Mouse (Mus musculus): ENCODE measurements at regions not wholly inside any gene's neighbourhood (a gene's known extent, or its start where the extent isn't known, plus 50 kb on each side); places are given as distances from the start of the nearest gene placed in this dataset.
A peak's percentile ranks its signal among the peaks of the same experiment; 100 is the strongest.

- intact Hi-C loops (cut with DNase I), result no loop called here
- DNase-seq (ENCODE audit: low spot score in 2 of 2), result no peak
Observed at GRCm38 (mm10) chr13:71179083-71179482, 337.5 kb upstream of the Adamts16 start.

- no peak for DNase-seq (ENCODE audit: low spot score in 2 of 2)
Observed at GRCm38 (mm10) chr13:71174335-71174734, 332.7 kb upstream of the Adamts16 start.

GRCm38 (mm10) chr13:71166226-71166625 is 324.6 kb upstream of the Adamts16 start:
- DNase-seq (ENCODE audit: low spot score in 2 of 2), result no peak
- intact Hi-C loops (cut with DNase I), result no loop called here

More at GRCm38 (mm10) chr13:71174335-71174734, 332.7 kb upstream of the Adamts16 start:
- intact Hi-C loops (cut with DNase I), result no loop called here

GRCm38 (mm10) chr13:71165096-71165920 is 323.7 kb upstream of the Adamts16 start:
- no peak for DNase-seq (ENCODE audit: low spot score in 2 of 2)
- intact Hi-C loops (cut with DNase I), result no loop called here

GRCm38 (mm10) chr13:71164012-71164411 is 322.4 kb upstream of the Adamts16 start:
- intact Hi-C loops (cut with DNase I), result no loop called here
- DNase-seq (ENCODE audit: low spot score in 2 of 2), result no peak

- DNase-seq (ENCODE audit: low spot score in 2 of 2), result no peak
- intact Hi-C loops (cut with DNase I), result no loop called here
Observed at GRCm38 (mm10) chr13:71162952-71163351, 321.3 kb upstream of the Adamts16 start.

GRCm38 (mm10) chr13:71158300-71158860 is 316.8 kb upstream of the Adamts16 start:
- intact Hi-C loops (cut with DNase I), result no loop called here
- DNase-seq (ENCODE audit: low spot score in 2 of 2), result no peak

- no peak for DNase-seq (ENCODE audit: low spot score in 2 of 2)
- intact Hi-C loops (cut with DNase I), result no loop called here
Observed at GRCm38 (mm10) chr13:71157656-71158299, 316.2 kb upstream of the Adamts16 start.

- no peak for DNase-seq (ENCODE audit: low spot score in 2 of 2)
- intact Hi-C loops (cut with DNase I), result no loop called here
Observed at GRCm38 (mm10) chr13:71150092-71150491, 308.5 kb upstream of the Adamts16 start.

- no peak for DNase-seq (ENCODE audit: low spot score in 2 of 2)
- intact Hi-C loops (cut with DNase I), result no loop called here
Observed at GRCm38 (mm10) chr13:71149303-71149696, 307.7 kb upstream of the Adamts16 start.

- DNase-seq (ENCODE audit: low spot score in 2 of 2), result no peak
- intact Hi-C loops (cut with DNase I), result no loop called here
Observed at GRCm38 (mm10) chr13:71148491-71149302, 307.1 kb upstream of the Adamts16 start.

GRCm38 (mm10) chr13:71146859-71147443 is 305.3 kb upstream of the Adamts16 start:
- intact Hi-C loops (cut with DNase I), result no loop called here
- DNase-seq (ENCODE audit: low spot score in 2 of 2), result no peak

- intact Hi-C loops (cut with DNase I), result no loop called here
- no peak for DNase-seq (ENCODE audit: low spot score in 2 of 2)
Observed at GRCm38 (mm10) chr13:71138745-71139312, 297.2 kb upstream of the Adamts16 start.

GRCm38 (mm10) chr13:71135940-71136632 is 294.5 kb upstream of the Adamts16 start:
- intact Hi-C loops (cut with DNase I), result no loop called here
- no peak for DNase-seq (ENCODE audit: low spot score in 2 of 2)

- no peak for DNase-seq (ENCODE audit: low spot score in 2 of 2)
- intact Hi-C loops (cut with DNase I), result no loop called here
Observed at GRCm38 (mm10) chr13:71121484-71121883, 279.9 kb upstream of the Adamts16 start.

- intact Hi-C loops (cut with DNase I), result loop anchor here (10.0 kb wide), 3 partner anchors 347 to 1657 kb away; no protein-coding TSS in a partner anchor
- DNase-seq (ENCODE audit: low spot score in 2 of 2), result no peak
Observed at GRCm38 (mm10) chr13:71108175-71108574, 266.6 kb upstream of the Adamts16 start.

- intact Hi-C loops (cut with DNase I), result loop anchor here (10.0 kb wide), 3 partner anchors 349 to 1659 kb away; no protein-coding TSS in a partner anchor
Observed at GRCm38 (mm10) chr13:71105229-71105838, 263.7 kb upstream of the Adamts16 start.

More at GRCm38 (mm10) chr13:71105229-71105838, 263.7 kb upstream of the Adamts16 start:
- peak; percentile 52 to 71 for DNase-seq (ENCODE audit: low spot score in 2 of 2)

Data from left cerebral cortex, postnatal 36 days (tissue).